Mouse (Mus musculus) cerebellum, adult 18-20 months (tissue): Measurements from ENCODE around the gene Bnc2.

Source experiments
- DNase-seq, 2 experiments: peaks; one replicate each; pipeline ENCODE4 v3.0.0; 2021

Gene Bnc2

DNA sequence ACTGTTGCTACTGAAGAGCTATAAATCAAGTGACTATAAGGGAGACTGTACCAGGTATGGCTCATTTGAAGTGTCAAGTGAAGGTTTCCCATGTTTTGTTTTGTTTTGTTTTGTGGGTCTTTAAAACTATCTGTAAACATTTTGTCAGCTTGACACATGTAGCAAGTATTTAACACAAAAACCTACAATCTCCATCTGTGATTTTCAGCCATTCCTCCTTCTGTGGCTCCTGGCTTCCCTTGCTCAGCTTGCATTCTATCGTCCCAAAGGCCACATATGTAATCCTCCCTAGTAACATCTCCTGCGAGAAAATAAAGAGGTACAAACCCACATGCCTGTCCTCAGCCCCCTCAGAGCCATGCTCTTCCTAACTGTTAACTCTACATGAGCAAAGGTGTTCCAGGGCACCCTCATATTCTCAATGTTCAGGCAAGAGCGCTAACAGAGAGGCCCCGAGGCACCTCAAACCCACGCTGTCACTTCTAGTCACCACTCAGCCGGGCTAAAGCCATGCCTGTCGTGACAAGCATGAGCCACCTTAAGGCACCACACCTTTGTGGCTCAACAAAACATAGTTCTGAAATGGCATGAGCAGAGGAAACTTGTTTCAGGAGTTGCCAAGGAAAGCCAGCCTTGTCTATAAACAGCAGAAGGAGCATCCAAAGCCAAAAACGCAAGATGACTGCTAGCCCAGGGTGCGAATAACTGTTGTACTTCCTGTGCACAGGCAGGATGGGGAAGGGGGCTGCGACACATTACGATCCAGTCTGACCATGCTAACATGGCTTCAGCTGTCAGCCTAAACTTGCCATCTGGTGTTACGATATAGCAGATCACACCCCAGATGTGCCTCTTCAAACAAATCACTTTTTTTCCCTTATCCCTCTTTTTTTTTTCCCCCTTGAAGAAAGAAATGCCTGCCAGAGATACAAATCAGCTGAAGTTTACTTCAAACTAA is 42.0 kb downstream of the Bnc2 start:
- DNase-seq, result no peak

DNA sequence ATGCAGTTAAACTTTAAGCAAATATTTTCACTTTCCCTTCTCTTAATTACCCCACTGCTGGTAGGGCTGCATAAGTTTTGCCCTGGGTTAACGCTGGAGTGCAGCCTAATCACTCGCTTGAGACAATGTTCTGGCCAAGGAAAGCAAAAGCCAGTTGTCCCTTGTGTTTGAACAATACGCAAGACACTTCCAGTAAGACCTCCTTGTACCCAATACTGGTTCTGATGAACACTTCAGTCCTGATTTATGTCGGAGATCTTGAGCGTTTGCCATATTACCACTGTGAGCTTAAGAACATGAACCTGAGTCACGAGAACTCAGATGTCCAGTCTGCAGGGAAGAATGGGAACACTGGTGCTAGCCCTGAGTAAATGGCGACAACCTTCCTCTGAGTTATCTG is 47.5 kb downstream of the Bnc2 start:
- DNase-seq, result no peak

DNA sequence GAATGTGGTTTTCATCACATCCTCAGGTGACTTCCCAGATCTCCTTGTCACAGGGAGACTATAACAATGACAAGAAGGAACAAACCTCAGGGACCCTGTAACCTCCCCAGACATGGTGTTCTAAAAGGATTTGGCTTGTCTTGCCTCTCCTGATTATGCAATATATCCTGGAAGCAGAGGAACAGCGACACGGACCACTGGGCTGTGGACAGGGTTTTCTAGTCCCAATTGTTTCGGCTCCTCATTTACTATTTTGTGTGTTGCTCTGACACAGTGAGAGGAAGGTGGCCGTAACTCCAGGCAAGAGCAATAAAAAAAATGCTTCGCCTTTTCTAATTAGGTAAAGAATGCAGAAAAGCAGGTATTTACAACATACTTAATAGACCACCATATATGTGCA is 51.8 kb downstream of the Bnc2 start:
- DNase-seq, result no peak

DNA sequence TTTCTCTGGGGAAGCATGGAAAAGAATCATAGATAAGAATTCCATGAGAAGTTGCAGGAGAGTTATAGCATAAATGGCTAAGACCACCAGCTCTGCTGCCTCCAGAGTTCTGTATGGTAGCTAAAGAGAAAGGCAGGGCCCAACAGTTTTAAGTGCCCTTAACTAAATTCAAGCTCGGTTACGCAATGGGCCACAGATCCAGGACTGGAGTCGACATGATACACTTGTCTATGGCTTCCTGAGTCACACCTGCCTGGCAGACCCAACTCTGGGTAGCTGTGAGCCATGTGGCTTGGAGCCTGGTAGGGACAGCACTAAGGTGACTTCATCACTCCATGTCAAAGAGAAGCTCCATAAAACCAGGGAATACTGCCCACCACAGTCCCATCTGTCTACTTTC is 53.3 kb downstream of the Bnc2 start:
- DNase-seq, result no peak

DNA sequence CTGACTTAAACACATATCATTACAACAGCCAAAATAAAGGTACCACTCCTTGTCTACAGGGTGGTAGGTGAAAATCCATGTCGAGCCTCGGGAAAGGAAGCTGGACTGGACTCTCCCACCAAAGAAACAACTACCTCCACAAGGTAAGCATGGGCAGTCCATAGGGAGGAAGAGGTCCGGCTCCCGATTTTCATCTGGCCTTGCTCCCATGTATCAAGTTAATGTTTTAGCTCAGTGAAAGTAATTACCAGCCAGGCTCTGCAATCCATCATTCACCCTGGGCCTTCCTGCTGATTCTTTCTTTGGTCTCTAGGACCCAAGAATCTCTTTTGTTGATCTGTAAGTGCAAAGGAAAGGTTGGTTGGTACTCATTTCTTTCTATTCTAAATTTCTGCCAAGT is 65.2 kb downstream of the Bnc2 start:
- DNase-seq, result no peak

DNA sequence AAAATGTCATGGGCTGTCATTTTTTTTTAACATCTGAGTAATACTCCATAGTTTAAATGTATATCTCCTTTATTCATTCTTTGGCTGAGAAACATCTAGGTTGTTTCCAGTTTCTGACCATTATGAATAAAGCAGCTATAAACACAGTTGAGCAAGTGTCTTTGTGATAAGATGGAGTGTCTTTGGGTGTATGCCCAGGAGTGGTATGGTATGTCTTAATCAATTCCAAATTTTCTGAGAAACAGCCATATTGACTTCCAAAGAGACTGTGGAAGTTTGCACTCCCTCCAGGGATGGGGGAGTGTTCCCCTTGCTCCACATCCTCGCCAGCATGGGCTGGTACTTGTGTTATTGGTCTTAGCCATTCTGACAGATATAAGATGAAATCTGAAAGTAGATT is 70.6 kb downstream of the Bnc2 start:
- DNase-seq, result no peak

DNA sequence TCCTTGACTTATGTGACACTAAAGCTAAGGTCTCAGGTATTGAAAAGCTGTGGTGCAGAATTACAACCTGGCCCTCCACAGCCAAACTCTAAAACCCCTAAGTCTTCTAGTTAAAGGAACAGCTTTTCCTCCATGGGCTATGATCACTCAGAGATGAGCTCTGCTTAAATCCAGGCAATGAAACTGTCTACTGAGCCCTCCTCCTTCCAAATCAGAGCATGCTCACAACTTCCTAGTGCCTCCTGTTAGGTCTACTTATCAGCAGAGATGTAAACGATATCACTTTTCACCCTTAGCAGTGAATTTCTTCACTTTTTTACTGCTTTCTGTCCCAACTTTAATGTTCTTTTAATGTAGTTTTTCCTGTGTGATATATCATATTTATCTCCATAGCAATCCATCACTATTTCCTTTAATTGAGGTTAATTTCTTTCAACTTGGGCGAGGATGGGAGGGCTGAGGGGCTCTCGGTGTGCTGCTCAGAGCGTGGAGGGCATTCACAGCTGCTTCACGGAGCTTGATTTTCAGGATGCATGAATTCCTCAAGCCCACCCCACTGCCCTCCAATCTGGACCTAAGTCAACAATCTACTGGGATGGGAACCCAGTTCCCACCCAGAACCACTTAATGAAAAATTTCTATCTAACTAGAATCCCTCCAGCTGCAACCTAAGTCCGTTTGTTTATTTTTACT is 94.7 kb downstream of the Bnc2 start:
- DNase-seq, result no peak

DNA sequence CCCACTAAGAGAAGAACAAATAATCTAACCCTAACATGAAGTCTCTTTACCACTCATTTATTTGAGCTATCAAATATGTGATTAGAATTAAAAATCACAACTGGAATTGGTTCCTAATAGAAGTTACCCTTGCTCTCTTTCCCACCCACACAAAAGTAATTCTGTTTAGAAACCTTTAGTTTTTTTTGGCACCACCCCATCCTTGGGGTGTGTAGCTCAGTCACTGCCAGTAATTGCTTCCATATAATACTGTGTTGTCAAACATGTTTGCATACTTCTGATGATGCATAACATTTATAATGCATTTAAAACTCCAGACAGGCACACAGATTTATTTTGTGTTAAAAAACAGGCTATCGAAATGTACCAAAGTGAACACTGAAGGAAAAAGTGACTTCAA is 96.8 kb downstream of the Bnc2 start:
- DNase-seq, result no peak

DNA sequence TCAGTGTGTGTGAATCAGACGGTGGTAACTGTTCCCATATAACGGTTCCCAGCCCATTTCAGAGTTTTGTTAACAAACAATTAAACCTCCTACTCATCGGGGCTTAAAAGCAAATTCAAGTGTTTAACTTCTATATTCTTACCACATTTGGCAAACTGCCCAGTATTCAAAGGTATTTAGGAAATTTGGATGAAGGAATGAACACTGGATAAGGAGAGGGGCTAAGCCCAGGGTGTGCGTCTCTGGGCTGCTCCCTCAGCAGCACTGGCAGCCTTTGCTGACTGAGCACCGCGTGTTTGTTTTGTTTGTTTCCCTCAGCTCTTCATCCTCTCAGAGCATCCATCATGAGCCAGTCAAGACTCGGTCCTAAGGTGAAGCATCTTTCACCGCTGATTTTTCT is 109.0 kb downstream of the Bnc2 start:
- DNase-seq, result no peak

DNA sequence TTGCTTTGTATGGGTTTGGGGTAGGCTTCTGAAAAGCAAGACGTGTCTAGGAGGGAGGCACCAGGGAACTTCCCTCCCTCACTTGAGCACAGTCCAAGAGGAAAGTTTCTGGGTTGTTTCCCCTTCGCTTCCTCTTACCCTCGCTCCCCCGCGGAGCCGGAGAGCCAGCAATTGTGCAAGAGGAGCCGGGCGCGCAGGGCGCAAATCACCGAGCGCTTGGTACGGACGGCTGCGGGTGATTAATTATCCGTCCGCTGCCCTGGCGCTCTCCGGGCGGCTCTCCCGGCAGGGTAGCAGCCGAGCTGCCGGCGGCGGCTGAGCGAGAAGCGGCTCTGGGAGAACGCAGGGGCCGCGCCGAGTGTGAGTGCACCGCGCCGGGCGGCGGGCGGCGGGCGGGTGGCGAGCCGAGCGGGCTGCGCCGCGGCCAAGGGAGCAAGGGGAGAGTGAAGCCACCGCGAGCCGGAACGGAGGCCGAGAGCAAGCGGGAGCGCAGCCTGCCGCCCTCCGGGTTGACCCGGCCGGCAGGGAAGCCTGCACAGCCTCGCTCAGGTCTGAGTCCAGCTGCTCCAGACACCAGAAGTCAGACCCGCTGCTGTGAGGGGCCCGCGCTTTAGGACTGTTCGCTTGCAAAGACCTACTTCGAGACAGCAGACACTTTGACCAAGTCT is 129.7 kb downstream of the Bnc2 start:
- DNase-seq, result peak in 1 of 2 experiments; percentile 14

DNA sequence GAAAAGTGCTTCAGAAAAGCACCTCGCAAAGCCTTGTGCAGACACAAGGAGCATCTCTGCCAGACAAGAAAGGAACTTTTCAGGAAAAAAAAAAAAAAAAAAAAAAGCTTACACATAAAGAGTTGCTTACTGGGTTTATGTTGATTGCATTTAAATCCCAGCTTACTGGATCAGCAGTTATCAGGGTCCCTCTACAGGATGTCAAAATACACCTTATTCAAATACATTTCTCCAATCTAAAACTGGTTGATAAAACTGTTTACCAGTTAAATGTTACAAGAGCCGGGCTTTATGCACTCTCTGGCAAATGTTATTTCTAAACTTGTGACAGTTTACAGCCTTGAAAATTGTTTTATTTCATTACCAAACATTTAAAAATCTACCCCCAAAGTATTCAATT is 130.4 kb downstream of the Bnc2 start:
- no peak for DNase-seq

DNA sequence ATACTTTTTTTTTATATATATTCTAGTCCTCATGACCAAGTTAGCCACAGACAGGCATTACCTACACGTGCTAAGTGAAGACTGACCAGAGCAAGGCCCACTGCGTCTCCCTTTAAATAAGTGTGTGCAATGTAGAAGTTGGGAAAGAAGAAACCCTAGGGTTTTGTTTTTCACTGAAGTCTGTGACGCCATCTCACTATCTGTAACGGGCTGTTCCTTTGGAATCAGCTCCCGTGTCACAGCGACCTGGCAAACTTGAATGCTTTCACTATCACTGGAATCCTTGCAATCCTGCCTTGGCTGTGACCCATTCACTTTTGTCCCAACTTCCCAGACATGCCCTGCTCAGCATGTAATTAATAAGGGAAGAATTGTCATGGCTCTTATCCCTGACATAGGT is 134.5 kb downstream of the Bnc2 start:
- no peak for DNase-seq

DNA sequence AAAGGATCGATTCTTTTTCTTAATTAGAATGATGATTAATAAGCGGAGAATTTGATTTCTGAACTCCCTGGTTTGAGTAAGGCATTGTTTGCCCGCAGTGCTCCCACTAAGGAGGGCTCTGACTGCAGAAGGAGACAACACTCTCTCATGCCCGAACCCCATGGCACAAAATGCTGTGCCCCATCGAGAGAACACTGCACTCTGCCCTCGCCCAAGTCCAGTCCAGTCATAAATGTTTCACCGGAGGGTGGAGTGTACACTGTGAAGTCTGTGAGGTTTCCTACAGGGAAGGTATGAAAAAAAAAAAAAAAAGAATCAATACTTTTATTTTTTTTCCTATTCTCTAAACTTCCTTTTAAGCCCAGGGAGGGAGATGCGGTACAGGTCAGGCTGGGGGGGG is 135.7 kb downstream of the Bnc2 start:
- no peak for DNase-seq

DNA sequence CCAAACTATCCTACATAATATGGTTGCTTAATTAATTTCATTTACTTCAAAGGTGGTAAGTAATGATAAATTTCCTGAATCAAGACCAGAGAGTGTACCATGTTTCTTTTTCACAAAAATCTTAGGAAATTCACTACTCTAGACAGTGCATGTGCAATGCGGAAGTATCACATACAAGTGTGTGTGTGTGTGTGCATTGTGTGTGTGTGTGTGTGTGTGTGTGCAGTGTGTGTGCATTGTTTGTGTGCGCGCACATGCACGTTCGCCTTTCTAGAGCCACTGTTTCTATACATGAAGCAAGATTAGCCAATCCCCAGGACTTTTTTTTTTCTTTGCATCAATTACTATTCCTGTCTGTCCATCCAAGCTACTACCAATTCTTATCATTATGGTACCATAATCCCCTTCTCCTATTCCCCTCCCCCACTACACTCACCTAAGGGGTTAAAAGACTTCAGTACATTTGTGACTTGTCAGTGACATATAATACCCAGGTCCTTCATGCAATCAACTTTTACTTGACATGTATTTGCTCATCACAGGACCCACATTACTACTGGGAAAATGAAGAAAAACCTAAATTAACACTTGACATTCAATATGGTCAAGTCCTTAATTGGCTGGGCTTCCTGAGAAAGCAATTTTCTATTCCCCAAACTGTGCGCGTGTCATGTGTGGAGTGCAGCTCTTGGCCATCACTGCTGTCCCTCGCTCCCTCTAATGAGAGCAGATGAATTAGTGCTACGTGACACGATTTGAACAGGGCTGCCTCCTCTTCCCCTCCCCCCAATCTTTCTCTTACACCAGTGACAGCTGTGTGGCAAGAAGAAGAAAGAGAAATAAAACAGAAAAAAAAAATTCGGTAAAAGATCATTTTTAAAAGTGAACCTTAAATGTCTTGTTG is 145.9 kb downstream of the Bnc2 start:
- no peak for DNase-seq

DNA sequence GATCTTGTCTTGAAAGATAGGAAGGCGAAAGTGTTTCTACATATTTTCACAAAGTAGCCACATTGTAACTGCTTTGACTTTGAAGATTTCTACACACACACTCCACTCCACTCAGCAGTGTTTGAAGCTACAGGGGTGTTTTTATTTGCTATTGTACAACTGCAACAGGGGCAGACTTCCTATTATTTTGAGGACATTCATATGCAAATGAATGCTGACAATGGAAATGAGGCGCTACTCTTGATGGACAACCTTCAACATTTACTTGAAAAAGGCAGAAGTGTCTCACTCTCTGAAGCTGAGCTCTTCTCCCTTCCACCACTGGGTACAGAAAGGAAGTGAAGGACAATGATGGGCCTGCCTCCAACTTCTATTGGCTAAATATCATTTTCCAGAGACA is 146.7 kb downstream of the Bnc2 start:
- no peak for DNase-seq

DNA sequence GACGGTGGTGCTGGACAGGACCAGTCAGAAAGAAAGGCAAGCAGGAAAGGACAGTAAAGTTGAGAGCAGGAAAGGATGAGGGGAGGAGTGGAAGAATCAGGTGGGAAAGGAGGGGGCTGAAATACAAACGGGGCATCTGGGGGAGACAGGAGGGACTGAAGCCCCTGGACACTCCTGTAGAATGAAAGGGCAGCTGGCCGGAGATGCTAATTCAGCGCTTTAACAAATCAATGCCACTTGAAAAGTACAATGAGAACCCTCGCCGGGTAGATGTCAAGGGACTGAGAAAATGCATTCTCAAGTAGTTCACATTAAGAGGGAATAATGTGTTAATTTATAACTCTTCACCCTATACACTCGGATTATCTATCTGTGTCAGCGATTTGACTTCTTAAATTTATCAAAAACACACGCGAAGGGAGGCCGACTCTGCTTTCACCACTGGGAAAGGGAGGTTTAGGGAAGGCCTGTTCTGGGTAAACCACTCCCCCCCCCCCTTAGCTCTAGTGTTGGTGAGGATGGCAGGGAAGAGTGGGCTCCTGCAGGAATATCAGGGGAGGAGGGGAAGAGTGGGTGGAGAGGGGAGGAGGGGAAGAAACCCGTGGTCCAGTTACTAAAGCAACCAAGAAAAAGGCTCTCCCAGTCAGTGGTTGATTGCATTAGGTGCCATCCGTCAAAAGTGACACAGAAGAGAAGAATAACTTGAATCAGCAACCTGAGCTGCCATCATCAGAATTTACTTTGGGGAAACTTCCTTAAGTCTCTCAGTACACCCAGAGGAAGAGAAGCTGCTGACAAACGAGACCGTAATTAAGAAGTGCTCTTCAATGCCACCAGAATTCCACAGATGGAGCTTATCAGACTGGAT is 147.8 kb downstream of the Bnc2 start:
- no peak for DNase-seq

DNA sequence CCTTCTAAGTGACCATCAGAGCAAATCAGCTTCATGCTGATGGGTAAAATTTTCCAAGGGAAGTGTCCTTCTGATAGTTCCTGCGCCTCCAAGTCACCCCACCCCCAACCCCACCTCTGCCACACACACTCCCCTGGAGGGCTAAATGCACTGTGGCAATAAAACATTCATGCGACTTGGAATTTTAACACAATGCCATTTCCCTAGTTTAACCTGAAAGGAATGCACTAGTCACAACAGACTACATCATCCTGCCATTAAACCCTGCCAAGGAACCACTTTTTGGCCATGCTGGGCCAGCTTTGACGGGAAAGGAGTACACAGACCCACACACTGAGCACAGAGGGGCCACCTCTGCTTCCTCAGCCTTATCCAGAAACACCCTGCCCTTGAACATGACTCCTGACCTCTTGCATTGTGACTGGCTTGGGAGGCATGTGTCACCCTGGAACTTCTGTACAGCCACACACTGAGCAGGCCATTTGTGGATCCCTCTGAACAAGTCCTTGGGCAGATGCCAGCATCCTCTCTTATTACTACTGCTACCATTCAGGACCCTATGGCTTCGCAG is 151.3 kb downstream of the Bnc2 start:
- DNase-seq, result no peak

DNA sequence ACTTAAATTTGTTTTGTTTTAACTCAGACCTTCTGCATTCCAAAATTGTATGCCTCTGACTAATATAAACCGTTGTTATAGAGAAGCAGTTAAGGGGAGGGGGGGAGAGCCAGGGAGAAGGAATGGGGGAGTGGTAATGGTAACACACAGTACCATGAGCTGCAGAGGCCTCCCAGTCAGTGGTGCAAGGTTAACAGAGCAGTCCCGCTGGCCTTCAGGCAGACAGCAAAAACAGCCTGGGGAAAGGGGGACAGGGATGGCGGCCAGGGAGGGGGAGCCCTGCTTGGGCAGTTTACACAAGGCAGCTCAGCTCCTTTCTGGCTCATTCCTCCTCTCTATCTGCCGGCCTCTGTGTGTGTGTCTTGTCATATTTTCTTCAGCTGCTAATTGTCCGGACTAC is 151.9 kb downstream of the Bnc2 start:
- DNase-seq, result no peak

DNA sequence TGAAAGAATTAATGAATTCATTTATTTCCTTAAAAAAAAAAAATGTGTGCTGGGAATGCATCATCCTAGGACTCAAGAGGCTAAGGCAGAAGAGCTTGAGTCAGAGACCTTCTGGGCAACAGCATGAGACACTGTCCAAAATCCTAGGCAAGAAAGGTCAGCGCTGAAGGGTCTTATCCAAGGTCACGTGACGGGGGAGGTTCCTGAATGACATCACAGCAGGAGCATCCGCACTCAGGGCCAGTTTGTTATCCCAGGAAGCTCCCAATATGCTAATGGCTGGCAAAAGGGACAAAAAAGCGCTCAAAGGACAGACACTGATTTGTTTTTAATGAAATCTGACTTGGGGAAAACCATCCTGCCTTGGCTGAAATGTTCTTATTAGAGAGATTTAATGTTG is 153.5 kb downstream of the Bnc2 start:
- no peak for DNase-seq

DNA sequence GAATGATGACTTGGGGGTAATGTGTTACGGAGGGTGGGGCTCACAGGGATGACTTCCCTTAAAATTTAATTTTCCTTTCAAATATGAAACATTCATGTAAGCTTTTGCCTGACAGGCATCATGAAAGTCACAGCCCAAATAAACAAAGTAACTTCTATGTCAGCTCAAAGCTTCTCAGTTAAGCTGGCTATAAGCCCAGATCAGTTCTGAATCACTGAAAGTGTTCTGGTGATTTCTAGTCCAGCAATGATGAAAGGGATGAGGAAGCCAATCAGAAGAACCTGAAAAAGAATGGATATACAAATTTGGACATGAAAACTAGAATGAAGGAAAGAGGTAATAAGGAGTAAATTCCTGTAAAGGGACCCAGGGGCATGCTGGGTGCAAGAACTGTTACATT is 164.6 kb downstream of the Bnc2 start:
- DNase-seq, result no peak

DNA sequence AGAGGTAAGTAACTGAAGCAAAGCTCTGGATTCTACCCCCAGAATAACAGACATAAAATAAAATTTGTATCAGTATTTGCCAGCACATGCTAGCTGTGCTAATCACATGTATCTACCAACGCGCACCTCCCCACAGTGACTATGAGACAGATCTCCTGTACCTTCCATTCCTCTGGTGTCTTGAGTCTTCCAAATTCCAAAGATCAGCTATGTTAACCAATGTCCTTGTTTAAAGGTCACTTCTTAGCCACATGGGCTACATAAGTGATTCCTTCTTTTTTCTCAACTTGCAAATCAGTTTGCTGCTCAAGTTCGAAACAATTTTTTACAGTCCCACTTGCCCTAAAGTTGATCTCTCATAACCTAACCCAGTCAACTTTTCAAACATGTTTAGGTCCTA is 167.5 kb downstream of the Bnc2 start:
- DNase-seq, result no peak
